Mouse (Mus musculus): ENCODE results near the gene Gdi1.
A peak's percentile ranks its signal among the peaks of the same experiment; 100 is the strongest.

Gene Gdi1

DNA sequence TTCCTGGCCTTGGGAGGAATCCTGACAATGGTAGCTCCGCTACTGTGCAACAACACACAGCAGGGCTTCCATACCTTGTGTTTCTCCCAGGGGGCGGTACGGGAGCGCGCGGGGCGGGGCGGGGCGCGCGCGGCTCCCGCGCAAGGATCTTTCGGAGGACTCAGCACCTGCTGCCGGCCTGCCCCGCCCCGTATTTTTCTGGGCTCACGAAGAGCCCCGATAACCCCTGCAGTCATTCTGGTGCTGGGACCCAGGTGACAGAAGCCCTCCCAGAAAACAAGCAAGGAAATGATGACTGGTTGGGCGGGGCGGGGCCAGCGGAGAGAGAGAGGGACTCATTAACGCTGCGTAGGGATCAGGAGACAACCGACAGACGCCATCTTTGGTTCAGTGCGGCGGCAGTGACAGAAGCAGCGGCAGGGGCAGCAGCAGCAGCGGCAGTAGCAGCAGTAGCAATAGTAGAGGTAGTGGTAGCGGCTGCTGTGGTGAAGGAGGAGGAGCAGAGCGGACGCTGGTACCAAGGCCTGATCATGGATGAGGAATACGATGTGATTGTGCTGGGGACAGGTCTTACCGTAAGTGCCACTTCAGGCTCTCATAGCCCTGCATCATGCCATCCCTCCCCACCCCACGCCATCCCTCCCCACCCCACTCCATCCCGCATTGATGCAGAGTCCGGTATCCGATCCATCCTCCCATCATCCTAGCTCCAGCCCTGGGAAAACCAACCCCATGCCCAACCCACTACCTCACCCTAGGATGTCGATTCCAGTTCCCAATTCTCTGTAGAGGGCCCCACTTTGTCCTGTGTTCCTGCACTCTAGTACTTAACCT lies at the start of gene Gdi1:
Gdi1 (plus strand) TSS at position 132 of the 834 bp plus-strand sequence.
- DNase-seq (ENCODE audit: low read depth in 1 of 2, low spot score in 2 of 2), result peak in 1 of 2 experiments; percentile 59

DNA sequence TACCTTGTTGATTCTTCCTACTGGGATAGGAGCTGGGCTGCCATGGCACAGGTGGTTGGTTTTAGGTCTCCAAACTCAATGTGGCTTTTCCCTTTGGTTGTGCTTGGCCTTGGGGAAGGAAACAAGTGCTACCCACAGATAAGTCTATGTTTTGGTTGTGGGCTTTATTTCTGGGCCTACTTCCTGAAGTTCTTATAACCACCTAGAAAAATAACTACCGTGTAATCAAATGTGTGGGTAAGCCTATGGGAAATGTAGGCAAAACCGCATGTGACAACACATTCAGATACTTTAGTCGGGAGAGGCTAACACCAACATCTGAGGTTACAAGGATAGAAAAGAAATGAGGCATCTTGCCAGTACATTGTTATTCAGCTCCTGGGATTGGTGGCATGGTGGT lies 47.1 kb upstream of the Gdi1 start:
- no peak for DNase-seq (ENCODE audit: low read depth in 1 of 2, low spot score in 2 of 2)

DNA sequence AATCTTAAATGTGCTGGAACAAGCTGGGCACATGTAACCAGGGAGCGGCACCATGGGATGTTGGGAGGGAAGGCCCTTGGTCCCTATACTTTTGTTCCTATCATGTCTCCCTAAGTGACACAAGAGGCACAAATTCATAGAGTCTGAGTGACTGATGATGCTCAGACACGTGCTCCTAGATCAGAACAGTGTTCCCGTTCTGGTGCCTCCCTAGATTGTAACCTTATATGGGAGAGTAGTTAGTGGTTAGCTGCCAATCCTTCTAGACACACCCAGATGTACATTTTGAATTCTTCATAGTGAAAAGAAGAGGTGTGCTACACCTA lies 35.1 kb upstream of the Gdi1 start:
- DNase-seq (ENCODE audit: low read depth in 1 of 2, low spot score in 2 of 2), result no peak

DNA sequence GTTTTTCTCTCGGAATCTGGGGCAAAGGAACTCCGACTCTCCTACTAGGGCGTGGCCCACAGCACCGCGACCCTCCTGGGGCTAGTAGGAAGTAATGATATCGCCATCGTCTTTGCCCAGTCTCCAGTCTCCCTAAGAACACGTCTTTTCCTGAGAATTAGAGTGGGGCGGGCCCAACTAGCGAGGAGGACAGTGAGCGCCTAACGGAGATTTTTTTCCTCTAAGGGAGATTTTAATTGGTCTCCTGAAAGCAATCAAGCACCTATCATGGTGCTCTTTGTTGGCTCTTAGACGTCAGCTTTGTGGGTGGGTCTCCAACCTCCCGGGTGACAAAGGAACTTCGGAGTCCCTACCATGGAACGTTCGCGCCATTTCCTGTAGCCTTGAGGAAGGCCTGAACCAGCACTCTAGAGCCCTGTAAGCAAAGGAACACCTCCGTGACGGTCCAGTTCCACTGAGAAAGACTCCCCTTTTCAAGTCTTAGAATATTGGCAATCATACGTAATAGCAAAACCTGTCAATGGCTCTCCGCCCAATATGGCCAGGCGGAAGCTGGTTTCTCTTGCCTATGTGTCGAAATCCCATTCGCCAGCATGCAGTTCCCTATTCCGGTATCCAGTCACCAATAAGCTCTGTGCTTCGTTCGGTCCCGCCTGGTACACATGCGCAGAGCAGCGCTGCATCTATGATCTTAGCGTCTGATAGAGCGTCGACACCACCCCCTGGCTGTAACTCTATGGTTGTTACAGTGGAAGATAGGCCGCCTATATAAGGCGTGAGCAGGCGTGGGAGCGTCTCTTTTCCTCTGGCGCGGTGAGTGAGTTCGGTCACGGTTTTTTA lies 34.5 kb upstream of the Gdi1 start, which contains the start of gene Rpl10:
Rpl10 (plus strand) TSS at position 751 of the 840 bp plus-strand sequence.
- DNase-seq (ENCODE audit: low read depth in 1 of 2, low spot score in 2 of 2), result peak; percentile 85 to 87

DNA sequence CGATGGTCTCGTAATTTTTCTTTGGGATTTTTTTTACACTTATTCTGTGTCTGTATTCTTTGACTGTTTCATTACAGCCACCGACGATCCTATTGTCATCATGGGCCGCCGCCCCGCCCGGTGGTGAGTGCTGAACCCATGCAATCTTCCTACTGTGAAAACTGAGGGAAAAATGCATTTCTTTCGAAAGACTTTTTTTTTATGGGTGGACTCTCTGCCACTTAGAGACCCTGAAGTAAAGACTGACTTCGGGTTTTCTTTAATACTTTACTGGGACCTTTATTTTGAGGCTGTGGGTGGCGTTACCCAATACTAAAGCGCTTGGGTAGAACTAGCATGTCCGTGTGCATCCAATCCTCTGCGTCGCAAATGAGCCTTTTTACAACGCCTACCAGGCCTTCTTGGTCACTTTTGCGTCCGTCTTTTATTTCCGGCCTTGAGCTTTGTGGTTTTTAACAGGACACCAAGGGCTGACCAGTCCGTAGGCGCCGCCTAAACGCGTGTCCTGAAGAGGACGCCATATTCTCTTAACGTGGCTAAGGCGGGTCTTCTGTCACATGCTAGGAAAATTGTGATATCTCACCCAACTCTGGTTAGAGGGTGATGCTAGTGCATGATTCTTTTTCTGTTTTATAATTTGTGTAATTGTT lies 33.8 kb upstream of the Gdi1 start:
- DNase-seq (ENCODE audit: low read depth in 1 of 2, low spot score in 2 of 2), result peak in 1 of 2 experiments; percentile 23

DNA sequence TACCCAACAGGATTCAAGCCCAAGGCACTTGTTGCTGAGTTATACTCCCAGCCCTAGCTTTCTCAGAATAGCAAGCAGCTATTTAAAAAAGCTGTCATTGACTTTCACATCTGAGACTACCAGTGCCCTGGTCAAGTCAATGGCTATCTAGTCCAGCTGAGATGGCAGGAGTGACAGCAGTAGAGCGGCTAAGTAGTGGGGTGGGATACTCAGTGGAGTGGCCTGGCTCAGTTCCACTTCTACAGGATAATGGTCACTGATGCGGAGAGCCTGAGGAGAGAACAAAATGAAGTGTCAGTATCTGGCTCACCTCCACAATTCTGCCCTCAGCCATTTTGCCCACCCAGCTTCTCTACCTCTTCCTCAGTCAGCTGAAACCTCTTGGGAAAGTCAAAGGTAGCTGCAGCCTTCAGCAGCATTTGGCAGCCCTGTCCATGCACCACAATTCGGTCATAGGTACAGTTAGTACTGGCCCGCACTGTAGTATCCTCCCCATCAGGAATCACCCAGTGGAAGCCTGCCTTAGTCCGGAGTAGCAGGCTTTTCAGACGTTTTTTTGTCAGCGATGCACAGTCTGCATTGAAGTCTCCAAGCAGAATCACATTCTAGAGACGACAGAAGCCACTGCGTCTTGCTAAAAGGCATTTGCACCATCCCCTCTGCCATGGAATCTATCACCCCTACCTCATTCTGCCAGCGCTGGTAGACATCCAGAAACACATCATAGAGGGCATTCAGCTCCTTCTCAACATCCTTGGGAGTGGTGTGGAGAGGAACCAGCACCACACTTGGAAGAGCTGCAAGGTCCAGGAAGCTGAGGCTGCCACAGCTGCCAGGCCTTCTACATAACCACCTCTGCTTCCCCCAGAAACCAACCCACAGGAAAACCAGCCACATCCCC lies 31.1 kb upstream of the Gdi1 start:
- DNase-seq (ENCODE audit: low read depth in 1 of 2, low spot score in 2 of 2), result no peak

DNA sequence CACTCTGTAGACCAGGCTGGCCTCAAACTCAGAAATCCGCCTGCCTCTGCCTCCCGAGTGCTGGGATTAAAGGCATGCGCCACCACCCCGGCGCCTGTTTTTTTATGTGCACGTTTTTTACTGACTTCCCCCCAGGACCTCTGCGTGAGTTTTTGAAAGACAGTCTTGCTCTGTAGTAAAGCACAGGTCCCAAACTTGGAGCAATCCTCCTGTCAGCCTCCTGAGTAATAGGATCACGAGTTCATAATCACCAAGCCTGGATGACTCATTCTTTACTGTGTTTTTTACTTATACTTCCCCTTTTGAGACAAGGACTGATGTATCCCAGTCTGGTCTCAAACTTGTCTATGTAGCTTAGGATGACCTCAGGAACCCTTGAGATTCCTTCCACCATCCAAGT lies 26.9 kb upstream of the Gdi1 start:
- no peak for DNase-seq (ENCODE audit: low read depth in 1 of 2, low spot score in 2 of 2)

DNA sequence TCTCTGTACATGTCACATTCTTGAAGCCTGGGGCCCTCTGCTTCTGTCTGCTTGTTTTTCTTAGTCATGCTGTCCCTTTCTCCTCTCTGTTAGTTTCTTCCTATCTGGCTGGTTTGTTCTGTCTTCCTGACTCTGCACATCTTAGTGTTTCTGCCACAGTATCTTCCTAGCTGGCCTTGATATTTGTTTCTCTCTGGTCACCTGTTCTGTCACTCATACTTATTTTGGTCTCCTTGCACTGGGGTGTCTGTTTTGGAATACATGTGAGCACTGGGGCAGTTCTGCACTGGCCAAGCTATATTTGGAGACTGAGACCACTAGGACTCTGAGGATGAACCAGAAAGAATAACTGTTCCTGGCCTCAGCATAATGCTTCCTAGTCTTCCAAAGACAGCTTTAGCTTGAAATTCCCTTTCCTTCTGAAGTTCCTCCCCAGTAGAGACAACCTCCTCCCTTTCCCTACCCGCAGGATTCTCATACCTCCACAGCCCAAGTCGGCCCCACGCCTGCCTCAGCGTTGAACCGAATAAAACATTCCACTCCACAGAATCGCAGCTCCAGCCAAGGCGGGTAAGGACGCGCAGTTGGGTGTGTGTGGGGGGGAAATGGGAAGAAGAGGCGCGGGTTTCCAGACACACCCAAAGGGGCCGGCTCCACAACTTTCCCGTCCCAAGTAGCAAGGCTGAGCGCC lies 23.6 kb upstream of the Gdi1 start:
- DNase-seq (ENCODE audit: low read depth in 1 of 2, low spot score in 2 of 2), result no peak

DNA sequence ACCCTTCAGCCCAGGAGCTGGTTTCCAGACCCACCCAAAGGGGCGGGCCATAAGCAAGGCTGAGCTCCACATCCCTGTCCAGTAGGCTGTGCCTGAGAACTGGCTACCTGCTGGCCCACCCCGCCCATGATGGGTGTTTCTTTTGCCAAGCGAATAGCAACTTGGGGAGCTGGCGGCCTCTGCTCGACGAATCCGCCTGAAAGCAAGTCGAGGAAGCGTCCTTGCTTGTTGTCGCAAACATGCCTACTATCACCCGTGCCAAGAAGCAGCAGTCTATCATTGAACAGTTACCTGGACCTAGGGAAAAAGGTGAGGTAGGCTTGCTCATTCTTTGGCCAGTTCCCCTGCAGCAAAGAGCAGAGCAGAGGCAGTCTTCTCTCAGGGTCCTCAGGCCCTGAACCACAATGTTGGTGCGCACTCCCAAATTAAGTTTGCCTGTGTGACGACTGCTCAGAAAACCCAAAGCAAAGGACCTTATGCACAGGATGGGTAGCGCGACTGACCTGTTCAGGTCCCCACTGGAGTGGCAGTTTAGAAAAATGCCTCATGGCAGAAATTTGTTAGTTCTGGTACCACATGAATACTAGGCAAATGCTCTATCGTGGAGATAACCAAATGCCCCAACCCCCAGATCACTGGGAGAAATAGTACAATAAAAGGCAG lies 22.9 kb upstream of the Gdi1 start, which contains the start of the genes Taz and Dnase1l1:
Taz (plus strand) TSS at position 181 of the 663 bp plus-strand sequence.
Dnase1l1 (minus strand) TSS at position 606 of the 663 bp plus-strand sequence.
- peak in 1 of 2 experiments; percentile 56 for DNase-seq (ENCODE audit: low read depth in 1 of 2, low spot score in 2 of 2)

DNA sequence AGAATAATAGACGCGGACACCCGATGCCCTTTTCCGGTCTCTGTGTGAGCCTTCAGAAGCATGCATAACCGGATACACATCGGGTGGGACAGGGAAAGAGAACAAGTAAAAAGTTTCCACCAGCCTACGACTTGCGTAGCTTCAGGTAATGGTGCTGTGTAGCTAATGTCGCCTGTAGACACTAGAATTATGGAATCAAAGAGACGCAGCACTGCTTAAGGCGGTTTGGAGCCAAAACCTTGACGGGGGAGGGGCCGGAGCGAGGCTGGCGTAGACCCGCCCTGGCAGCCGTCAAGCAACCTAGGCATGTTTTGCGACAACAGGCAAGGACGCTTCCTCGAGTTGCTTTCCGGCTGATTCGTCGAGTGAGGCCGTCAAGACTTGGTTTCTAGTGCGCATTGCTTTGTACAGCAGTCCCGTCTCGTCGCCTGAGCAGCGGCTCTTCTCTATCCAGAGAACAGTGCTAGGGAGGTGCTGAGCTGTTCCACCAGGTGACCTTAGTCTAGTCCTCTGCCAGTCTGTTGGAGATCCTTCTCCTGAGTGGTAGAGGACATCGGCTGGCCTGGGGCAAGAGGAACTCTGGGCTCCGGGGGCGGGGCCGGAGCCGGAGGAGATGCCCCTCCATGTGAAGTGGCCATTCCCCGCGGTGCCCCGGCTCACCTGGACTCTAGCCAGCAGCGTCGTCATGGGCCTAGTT lies 22.3 kb upstream of the Gdi1 start:
- DNase-seq (ENCODE audit: low read depth in 1 of 2, low spot score in 2 of 2), result peak in 1 of 2 experiments; percentile 71

DNA sequence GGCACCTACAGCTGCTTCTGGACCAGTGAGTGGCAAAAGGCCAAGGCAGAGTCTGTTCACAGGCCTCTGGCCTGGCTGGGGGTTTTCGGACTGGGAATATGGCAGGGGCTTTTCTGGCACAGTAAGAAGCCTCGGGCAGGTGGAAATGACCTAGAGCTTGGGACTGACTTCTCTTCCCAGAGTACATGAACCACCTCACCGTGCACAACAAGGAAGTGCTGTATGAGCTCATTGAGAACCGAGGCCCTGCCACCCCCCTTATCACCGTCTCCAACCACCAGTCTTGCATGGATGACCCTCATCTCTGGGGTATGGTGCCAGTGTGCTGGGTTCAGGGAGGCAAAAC lies 21.7 kb upstream of the Gdi1 start:
- DNase-seq (ENCODE audit: low read depth in 1 of 2, low spot score in 2 of 2), result no peak

DNA sequence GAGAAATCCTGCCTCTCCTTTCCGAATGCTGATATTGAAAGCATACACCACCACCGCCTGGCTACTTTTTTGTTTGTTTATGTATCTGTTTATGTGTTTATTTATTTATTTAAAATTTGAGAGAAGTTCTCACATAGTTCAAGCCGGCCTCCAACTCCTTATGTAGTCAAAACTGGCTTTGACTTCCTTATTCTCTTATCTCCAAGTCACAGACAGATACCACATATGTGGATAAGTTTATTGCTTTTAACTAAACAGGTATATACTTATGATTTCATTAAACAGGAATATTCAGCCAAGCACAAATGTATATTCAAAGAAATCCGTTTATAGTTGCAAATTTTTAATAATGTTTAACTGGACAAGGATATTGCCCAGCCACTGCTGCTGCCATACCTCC lies 11.4 kb upstream of the Gdi1 start:
- no peak for DNase-seq (ENCODE audit: low read depth in 1 of 2, low spot score in 2 of 2)

DNA sequence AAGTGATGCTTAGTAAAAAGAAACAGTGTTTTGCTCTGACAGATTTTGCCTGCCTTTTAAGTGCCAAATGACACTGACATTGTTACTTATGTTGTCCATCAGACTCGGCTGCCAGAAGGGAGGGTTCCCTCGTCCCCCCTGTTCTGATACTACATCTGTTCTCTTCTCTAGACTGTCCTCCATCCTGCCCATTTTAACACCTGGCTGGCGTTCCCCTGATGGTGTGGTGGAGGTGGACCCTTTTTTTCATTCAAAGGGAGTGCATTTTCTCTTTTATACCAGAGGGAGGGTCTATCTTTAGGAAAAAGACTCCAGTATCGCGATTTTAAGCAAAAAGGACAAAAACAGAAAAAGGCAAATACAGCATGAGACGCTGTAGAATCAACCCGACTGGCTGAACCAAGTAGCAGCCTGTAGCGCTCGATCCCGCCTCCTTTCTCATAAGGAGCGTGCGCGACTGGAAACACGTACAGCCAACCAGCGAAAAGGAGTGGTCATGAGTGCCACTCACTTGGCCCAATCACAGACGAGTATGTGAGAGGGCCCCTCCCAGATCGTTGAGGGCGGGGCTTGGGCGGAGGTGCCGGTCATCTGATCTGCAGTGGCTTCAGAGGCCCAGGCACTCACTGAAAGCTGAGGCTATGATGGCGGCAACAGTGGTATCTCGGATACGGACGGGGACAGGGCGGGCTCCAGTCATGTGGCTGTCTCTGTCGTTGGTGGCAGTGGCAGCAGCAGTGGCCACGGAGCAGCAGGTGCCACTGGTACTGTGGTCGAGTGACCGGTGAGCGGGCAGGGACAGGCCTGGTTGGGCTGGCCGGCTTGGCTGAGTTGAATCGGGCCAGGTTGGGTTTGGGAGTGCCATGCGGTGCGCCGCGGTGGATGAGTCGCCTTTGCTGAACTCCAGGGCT lies 8.0 kb upstream of the Gdi1 start, which contains the start of gene Atp6ap1:
Atp6ap1 (plus strand) TSS at position 560 of the 911 bp plus-strand sequence.
- DNase-seq (ENCODE audit: low read depth in 1 of 2, low spot score in 2 of 2), result peak; percentile 85 to 86

DNA sequence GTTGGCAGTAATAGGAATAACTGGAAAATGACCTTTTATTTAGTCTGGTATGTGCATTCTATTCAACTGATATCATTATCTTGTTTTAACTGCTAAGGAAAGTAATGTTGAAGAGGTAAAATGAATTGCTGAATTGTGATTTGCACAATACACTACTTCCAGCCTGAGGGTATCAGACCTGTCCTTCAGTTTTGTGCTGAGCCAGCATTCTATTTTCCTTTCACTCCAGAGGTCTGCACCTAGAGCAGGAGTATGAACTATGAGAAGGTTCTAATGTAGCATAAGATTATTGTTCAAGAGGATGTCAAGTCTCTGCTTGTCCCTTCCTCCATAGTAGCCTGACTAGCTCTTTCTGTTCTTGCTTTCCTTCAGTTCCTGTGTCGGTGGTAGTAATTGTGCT lies 6.5 kb upstream of the Gdi1 start:
- no peak for DNase-seq (ENCODE audit: low read depth in 1 of 2, low spot score in 2 of 2)

DNA sequence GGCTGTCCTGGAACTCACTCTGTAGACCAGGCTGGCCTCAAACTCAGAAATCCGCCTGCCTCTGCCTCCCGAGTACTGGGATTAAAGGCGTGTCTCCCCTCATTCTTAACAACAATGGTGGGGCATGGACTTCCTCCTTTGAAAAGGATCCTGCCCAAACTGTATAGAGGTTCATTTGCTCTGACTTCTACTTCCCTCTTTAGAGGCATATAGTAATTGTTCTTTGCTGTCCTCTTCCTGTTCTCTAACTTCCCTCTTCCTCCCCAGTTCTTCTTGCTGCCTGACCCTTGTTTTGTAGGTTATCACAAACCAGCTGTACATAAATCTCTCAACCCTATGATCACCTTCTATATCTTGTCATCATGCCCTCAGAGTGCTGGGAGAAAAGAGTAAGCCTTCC lies 5.1 kb upstream of the Gdi1 start:
- no peak for DNase-seq (ENCODE audit: low read depth in 1 of 2, low spot score in 2 of 2)

DNA sequence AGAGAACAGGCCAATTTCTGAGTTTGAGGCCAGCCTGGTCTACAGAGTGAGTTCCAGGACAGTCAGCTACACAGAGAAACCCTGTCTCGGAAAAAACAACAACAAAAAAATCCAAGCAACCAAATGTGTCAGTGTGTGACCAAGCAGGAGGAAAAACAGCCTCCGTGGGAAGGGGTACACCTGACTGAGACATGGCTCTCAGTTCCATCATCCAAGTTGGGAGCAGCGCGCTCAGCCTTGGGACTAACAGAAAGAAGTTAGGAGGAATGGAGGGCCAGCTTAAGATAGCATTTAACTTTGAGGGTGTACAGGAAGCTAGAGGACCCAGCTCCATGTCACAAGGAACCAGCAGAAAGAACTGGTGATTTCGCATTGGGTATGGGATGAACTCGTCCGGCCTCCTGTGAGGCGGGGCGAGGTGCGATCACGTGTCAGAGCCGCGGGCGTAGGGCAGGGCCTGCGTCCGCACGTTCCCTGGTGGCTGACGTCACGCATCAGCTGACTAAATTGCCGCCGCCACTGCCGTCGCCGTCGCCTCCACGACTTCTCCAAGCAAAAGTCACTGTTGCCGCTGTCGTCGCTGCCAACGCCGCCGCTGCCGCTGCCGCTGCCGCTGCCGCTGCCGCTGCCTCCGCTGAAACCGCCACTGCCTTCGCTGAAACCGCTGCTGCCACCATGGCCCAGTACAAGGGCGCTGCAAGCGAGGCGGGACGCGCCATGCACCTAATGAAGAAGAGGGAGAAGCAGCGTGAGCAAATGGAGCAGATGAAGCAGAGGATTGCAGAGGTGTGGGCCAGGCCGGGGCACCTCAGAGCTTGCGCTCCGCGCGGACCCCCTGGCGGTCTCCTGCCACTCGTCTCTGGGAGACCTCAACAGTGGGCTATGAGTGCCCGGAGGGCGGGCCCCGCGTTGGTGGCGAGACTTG lies 8.0 kb downstream of the Gdi1 start, which contains the start of gene Fam50a:
Fam50a (plus strand) TSS at position 494 of the 925 bp plus-strand sequence.
- DNase-seq (ENCODE audit: low read depth in 1 of 2, low spot score in 2 of 2), result peak; percentile 64 to 82

Data from monocyte, adult 2 months (primary cell).